Mouse (Mus musculus) R1 (cell line): ENCODE measurements at regions not wholly inside any gene's neighbourhood (a gene's known extent, or its start where the extent isn't known, plus 50 kb on each side); places are given as distances from the start of the nearest gene placed in this dataset.
A peak's percentile ranks its signal among the peaks of the same experiment; 100 is the strongest.

Experiments used
- DNase-seq: peaks from one replicate; pipeline ENCODE4 v3.0.0-alpha.2; 2018; ENCODE audit warnings: low read depth, low spot score

DNA sequence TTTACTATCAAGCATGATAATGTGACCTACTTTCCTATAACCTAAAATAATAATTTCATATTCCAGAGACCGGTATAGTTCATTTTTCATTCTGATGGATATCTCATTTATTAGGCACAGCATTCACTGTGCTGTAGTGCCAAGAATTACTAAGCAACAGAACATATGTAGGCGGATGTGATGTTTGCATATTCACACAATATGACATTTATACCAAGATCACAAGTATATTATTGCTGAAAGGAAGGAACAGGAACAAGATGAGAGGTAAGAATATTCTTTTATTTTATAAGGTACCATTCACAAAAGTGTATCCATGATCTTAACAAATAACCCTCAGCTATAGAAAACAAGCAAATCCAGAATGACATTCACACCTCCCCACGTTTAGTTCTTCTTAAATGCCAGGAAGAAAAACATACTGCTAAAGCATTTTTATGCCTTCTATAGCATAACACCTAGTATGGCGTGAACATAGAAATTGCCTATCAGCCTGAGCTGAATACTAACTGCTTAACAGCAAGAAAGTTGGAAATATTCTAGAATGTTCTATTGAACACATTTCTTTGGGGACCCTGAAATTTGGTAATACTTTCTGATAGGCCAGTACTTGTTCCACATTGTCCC, 1062.8 kb upstream of the Acvr2a start:
- DNase-seq: no peak

DNA sequence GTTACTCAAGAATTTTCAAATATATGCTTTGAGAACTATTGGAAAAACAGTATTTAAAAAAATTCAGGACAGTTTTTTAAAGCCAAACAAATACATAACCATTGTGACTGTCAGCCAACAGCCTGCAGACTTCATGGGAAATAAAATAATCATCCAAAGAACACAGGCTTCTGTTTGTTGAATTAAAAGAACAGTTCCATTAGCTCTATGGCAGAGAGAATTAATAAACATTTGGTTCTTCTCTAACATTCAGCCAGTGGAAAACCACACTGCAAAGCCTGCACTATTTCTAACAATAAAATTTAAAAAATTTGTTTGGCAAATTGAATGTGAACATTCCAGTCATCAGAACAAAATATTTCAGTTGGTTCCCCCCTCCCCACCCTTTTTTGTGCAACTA, 1058.2 kb upstream of the Acvr2a start:
- DNase-seq: no peak

DNA sequence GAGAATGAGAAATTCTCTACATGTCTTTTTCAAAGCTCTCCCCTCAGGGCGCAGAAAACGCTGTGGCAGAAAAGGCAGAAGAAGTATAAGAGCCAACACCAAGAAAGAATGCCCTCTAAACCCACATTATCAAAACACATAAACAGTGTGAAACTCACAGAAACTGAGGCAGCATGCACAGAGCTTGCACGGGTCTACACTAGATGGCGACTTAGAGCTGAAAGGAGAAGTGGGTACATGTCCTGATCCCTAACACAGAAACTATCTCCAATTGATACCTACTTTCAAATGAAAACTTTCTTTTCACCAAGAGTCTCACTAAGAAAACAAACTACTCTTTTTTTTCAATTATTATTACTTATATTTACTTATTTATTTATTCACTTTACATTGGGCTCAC, 1057.7 kb upstream of the Acvr2a start:
- peak; percentile 23 for DNase-seq

DNA sequence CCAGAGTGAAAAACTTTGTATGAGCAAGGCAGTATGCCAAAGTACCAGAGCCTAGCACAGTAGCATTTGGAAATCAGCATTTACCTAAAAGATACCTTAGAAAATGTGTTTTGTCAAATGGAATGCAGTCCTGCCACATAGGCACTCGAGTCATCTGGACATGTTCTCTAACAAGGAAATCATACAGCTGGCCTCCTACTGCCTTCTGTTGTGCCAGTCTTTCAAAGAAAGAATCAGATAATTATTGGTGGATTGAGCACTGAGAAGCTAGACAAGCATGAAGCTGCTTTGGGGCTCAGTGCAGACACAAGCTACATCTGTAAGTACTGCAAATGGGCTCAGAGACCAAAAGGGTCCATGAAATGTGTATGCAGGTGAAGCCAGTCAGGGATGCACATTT, 1038.1 kb upstream of the Acvr2a start:
- DNase-seq: no peak

DNA sequence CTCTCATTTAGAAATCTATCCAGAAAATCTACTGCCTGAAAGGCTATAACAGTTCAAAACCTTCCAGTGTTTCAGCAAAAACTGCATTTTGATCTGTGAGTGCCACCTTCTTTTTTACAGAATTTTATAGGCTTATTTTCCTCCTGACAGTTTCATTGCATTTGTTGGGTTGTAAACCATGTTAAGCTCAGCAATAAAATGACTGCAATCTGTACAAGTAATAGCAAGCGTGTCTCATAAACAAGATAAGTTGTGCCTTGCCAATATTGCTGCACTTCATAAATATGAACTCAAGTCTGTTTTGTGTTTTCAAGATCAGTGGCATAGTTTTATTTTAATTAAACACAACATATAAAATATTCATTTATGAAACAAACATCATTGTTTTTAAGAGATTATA, 1036.9 kb upstream of the Acvr2a start:
- no peak for DNase-seq

DNA sequence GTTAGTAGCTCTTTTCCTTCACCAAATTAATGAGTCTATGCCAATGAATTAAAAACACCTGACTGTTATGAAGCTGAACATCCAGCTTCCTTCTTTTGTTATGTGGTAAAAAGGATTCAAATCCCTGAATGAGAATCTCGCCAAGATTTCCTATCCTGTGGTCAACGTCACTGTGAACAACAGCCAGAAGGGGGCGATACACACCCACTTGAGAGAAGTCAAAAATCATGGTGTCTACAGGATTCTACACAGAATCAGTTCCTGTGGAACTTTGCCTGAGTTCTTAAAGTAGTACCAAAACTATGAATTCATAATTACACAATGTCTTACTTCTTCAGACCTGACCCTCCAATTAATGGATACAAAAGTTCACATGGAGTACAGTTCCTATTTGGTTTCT, 1028.1 kb upstream of the Acvr2a start:
- DNase-seq: peak; percentile 53

DNA sequence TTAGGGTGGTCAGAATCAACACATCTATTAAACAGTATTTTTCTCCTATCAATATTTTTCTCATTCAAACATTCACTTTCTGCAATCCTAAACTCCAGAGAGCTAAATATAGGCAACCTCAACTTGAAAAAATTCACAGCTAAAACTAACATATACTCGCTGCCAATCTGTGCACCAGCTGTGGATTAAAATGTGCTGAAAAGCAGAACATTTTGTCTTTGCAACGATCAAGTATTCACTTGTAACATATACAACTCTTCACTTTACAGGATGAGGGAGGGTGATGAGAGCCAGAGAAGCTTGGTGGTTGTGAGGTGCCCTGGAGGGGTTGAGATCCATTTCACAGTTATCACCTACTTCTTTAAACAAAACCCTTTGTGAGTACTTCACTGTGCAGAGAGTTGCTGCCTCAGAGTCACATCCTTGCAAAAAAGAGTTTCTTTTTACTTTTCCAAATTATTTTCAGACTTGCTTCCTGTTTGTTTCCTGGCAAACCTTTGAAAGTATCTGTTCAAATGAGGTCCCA, 991.1 kb upstream of the Acvr2a start:
- no peak for DNase-seq

DNA sequence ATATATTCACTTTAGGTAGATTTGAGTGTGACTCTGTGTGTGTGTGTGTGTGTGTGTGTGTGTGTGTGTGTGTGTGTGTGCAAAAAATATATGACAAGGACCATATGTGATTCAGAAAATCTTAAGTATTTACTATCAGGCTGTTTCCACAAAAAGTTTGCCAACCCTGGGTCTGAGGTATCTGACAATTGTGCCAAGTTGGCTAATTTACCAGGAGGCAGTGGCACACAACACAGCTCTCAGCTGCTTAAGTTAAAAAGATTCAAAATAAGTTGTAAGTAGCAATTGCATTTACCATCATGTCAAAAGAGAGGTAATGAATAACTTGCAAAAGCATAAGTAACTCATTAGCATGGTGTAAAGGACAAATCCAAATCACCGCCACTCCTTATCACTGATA, 981.4 kb upstream of the Acvr2a start:
- no peak for DNase-seq

DNA sequence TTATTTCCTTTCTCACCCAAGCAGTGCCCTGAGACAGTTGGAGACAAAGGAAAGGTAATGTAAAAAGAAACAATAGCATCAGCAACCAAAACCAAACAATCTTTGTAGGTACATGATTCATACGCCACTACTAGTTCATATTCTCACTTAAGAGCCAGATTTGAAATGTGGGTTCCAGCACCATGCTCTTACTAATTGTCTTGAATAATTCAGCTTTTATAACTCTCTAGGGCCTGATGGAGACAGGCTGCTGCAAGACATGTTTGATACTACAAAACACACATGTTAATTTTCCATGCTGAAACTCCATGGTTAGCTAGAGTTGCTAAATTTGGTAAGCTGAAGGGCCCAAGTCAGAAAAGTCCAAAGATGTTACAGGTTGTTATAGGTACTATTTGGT, 980.4 kb upstream of the Acvr2a start:
- DNase-seq: no peak

DNA sequence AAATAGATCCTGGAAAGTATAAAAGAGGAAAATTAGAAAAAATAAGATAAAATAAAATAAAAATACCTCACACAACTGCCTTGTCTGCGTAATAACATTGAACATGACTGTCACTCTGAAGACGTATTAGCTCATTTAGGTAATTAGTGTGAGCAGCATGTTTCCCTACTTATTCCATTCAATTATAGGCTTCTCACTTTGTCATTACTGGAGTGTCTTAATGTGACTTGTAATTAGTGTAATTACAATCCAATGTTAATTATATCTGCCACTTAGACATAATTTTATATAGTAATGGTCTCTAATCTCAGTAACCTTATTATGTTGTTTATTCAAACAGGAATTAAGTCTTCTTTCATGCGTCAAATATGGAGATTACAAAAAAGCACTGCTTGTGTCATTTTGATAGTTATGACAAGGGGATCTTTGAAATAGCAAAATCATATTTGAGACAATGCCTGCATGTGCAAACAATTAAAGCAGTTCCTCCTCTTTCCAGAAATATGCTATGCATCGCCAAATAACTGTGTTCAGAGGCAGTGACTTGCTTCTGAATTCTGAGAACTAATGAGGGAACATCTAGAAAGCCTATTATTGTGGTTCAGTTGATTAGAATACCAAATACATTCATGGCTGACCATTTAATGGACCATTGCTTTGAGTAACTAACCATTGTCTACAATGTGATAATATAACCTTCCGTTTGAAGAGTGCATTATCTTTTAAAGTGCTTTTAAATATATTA, 979.7 kb upstream of the Acvr2a start:
- no peak for DNase-seq

DNA sequence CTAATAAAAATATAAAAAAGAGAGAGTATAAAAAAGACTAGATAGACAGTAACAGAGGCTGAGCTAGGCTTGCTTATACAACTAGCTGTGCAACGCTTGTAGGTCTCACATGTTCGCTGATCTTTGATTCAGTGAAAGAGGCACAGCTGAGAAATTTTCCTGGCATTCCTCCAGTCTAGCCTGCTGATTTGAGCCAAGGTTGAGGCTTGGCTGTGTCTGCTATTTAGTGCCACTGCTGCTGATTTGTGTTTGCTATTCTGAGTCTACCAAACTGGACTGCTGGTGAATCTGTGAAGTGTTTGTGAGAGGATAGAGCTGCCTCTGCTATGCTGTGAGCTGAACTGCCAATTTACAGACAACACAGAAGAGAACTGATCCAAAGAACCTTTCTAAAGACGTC, 956.7 kb upstream of the Acvr2a start:
- DNase-seq: no peak

DNA sequence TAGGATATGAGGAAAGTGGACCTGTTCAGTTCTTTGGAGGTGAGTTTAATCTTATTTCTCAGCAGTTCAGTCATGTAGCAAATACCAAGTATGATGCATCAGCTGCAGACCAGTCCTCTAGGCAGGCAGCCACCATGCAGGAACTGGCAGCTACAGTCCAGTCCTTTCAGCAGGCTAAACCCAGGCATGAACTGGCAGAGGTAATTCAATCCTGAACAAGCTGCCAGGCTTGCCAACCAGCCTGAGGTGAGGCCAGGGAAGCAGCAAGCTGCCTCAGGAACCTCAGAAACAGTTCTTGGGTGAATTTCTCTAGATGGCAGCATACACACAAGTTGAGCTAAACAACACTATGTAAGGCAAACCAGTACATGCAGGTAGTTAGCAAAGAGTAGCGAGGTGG, 951.5 kb upstream of the Acvr2a start:
- DNase-seq: no peak

DNA sequence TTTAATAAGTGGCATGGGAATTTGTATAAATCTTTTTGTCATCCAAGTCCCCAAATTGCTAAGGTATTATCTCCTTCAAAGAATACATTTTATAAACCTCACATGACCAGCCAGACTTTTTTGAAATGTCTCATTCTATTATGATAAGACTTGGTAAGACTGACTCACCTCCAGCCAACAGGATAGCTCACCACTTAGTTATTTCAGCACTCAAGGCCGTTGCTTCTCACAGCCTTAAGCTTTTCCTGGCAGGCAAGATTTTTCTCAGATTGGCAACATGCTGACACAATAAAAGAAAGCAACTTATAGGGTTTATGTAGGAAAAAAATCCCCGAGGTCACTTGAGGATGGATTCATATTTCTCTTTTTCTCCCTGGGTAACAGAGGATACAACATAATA, 935.9 kb upstream of the Acvr2a start:
- DNase-seq: no peak

DNA sequence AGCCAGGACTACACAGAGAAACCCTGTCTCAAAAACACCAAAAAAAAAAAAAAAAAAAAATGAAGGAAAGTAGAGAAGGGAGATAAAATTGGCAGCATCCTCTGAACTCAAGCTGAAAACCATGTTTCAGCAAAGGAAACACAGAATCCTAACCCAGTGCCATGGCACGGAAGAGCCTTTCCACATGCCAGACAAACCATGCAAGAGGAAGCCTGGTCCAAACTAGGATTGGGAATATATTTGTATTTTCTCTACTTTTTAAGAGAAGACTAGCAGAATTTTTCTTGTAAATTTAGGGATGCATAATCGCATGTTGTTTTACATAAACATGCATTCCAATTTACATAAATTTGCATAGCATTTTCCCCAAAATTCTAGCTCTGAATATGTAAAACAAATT, 934.8 kb upstream of the Acvr2a start:
- no peak for DNase-seq

DNA sequence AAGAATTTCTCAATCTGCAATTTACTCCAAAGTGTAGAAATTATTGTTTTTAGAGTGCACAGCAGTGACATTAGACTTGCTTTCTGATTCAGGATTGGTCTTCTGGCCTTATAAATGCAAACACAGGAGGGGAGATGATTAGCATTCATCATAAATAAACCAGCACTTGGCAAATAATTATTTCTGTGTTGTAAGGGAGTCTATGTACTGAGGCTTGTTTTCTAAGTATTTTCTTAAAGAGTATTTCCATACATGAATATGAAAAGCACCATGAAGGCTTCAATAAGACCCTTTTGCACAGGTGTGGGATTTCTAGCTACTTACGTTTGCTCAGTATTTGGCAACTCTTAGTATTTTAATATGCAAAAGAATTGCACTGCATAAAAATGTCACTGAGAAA, 934.1 kb upstream of the Acvr2a start:
- DNase-seq: no peak

DNA sequence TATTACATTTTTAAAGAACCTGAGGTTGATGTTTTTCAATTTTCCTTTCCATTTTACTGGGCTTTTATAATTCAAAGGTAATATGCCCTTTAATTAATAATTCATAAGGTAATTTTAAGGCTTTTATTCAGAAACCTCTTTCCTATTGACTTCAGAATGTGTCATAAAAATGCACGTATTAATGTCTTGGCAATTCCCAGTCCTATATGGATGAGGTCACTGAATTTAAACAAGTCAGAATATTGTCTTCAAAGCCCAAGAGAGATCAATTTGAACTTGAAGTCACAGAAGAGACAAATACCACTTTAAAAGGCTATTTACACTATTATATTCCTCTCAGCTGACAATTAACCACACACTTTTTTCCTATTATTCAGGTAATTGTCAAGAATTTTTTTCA, 925.7 kb upstream of the Acvr2a start:
- DNase-seq: no peak

DNA sequence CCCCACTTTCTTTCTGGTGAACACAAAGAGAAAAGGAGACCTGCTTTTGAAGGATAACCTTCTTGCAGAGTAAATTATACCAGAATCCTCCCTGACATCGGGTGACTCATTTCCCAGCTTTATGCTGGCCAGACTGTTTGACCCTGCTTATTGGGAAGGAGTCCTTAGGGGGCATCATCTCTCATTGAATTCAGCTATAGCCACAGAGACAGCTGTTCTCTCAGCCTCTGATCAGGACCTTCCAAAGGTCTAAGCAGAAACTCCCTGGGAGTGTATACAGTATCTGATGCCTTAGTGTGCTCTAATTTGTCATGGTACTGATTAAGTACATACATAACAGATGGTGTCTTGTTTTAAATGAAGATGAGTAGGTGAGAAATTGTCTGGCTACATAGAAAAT, 922.5 kb upstream of the Acvr2a start:
- DNase-seq: no peak

DNA sequence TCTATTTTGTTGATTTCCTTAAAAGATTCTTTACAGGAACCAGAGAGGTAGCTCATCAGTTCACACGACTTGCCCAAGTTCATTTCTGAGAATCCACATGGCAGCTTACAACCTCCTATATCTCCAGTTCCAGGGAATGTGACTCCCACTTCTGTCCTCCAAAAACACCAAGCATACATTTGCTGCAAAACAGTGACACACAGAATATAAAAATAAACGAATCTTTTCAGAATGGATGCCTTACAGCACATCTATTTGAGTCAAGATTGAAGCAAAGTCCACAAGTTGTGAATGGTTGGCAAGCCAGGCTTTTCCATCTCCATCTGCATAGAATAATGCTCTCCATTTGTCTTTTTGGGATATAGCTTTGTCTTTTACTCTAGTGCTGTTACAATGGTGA, 921.0 kb upstream of the Acvr2a start:
- DNase-seq: no peak

DNA sequence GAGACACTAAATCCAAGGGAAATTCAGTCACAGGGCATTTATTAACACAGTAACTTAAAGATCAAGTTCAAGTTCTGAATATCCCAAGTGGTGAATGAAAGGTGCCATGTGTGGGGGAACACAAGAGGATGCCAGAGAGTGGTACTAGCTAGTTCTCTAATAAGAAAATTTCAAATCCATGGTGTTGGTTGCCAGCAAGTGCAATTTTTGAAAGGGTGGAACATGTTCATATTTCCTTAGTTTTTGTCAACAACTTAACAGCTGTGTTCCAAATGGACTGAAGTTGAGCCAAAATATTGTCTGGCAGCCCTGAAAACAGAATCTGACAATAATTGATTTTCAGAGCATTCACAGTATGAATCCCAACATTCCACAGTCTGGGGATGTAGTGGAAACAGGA, 919.1 kb upstream of the Acvr2a start:
- no peak for DNase-seq

DNA sequence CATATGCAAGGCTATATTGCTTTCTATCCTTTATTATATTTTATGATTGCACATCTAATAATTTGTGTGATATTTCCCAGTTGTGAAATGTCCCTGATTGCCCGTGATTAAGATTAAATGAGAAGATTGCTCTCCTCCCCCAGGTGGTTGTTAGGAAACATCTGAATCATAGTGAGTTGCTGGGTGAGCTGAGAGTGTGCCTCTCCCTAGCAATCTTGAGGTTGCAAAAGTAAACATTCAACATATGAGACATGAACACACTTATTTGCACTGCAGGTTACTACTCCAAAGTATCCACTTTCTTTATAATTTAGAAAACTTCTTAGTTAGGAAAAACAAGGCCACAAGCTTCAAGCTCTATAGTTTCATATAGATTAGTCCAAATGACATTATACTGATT, 899.6 kb upstream of the Acvr2a start:
- no peak for DNase-seq

DNA sequence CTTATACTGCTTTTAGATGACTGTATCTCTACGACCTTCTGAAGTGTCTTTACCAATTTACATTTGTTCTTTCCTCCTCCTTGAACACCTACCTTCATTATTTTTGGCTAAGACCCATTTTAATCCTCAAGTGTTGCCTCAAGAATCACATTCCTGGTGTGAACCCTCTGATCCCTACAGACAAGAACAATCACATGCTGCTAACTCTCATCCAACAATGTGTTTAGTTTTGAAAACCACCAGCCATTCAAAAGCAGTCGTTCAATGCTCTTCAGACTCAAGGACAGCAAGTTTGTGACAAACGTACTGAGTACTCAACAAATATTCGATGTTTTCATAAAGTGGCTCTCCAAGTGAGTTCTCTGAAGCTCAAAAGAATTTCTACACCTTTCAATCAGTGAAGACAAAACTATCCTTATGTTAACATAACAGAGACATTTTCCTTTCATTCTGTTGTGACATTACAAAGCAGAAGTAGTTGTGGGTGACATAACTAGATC, 898.9 kb upstream of the Acvr2a start:
- no peak for DNase-seq

DNA sequence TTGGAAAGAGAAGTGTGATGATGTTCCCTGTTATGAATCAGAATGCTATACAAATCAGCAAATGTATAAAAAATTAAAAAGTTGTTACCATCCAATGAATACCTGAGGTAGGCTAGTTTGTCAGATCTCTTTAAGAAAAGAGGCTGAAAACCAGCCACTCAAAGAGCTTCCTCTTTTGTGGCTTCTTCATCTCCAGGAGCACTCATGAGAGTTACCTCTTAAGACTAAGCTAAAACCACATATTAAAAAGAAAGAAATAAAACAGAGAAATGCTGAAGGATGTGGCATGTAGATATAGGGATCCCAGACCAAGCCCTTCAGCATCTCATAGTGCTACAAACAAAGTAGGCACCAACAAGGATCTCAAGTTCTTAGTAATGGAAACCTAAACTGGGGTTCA, 890.9 kb upstream of the Acvr2a start:
- DNase-seq: no peak

DNA sequence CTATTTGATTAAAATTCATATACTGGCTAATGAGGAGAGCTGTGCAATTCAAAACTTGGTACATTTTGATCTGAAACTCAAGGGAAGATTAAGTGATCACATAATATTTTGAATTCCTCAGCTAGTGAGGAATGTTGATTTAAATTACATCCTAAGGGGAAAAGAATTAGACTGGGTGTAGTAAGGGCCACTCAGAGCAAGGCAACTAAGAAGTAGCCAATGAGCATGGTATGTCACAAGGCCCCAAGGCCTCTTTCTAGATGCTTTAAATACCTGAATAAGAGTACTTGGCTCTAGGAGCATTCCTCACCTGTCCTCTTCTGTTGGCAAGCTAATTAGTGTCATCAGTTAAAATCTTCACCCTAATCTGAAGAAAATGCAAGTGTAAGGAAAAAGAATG, 887.3 kb upstream of the Acvr2a start:
- no peak for DNase-seq
